Mouse (Mus musculus) kidney, adult 2 months (tissue): ENCODE data around the gene Lama4.

ENCODE experiments used
- CTCF ChIP-seq: fragments of 200-500 bp; conservative IDR thresholded peaks from 2 replicates; pipeline ENCODE4 v1.5.1; 2011; ENCODE audit warnings: low read depth, mild to moderate bottlenecking, control low read depth, low read length, moderate library complexity, mixed read lengths; ENCODE audit not compliant: insufficient read depth, insufficient read length
- POLR2A ChIP-seq: fragments of 200-500 bp; IDR thresholded peaks from one replicate; pipeline ENCODE4 v1.6.1; 2011; ENCODE audit warnings: low read depth, low read length, control low read depth

DNA sequence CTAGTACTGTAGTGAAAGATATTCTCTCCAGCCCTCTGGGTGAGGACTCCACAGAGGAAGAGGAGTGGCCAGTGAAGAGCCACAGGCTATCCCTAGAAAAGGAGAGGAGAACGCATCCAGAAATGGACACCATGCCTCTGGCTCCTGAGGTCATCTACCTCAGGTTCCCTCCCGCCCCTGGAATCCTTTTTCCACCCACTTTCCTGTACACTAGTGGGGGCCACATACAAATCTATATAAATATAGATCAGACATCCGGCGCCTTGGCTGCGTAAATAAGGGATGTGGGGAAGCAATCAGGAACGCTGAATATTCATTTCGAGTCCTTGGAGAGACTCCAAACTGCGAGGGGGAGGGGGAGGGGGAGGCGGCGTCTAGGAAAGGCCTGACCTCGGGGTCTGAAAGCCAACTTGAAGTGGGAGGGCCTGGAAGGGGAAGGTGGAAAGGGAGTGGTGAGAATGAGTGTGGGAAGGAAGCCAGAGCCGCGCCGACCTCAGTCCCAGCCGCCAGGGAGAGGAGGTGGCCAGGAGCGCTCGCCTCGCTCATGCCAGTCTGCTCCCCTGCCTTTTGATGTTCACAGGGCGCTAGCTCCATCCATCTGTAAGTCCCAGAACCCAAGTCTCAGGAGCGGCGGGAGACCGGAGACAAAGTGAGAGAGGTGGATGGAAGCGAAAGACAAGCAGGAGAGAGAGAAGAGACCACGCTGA lies at the start of gene Lama4:
- TF ChIP-seq CTCF (no peak), POLR2A (peak; percentile 53)
